Mouse (Mus musculus) CH12.LX (cell line): ENCODE measurements around the gene Mob3b.

Experiments
- POLR2AphosphoS2 ChIP-seq: IDR thresholded peaks from 2 replicates; pipeline ENCODE4 v1.6.1; 2011; ENCODE audit warnings: low read depth, low read length, improper control_type of control experiment
- SMC3 ChIP-seq: IDR thresholded peaks from 2 replicates; pipeline ENCODE4 v1.6.1; 2011; ENCODE audit warnings: low read depth, low read length, improper control_type of control experiment
- USF1 ChIP-seq: IDR thresholded peaks from 2 replicates; pipeline ENCODE4 v1.6.1; 2014; ENCODE audit warnings: low read depth, mild to moderate bottlenecking, inconsistent platforms, low read length, improper control_type of control experiment

GRCm38 (mm10) chr4:35099210-35099864 lies 57.9 kb downstream of the Mob3b start:
- TF ChIP-seq SMC3 (no peak), POLR2AphosphoS2 (no peak), USF1 (no peak)
